Mouse (Mus musculus) lung, adult 2 months (tissue): Measurements from ENCODE around the gene Tmem53. TPM values are rescaled to one million over a fixed set of nuclear protein-coding genes. Genes with fewer than 3 reads are reported as not detected.
"Not testable (repeated sequence)": the region's sequence is repeated elsewhere in the genome, so short reads cannot be mapped to it uniquely, and the experiment has no call there.

Experiments
- DNase-seq: peaks from one replicate; pipeline ENCODE4 v3.0.0; 2022
- H3K4me1 ChIP-seq: fragments of 200-500 bp; 2 replicates; pipeline ENCODE4 v1.6.1; 2011; ENCODE audit warnings: low read length; ENCODE audit not compliant: control insufficient read depth, insufficient read depth
- H3K4me3 ChIP-seq: fragments of 200-500 bp; replicated peaks from 2 replicates; pipeline ENCODE3; 2011; ENCODE audit warnings: low read depth, mild to moderate bottlenecking, control low read depth, low read length; ENCODE audit errors: extremely low read depth
- CTCF ChIP-seq: fragments of 200-500 bp; IDR thresholded peaks from 2 replicates; pipeline ENCODE4 v1.5.1; 2011; ENCODE audit warnings: mild to moderate bottlenecking, low read length, control low read depth; ENCODE audit not compliant: insufficient read depth
- POLR2A ChIP-seq: fragments of 200-500 bp; IDR thresholded peaks from 2 replicates; pipeline ENCODE4 v1.6.1; 2011; ENCODE audit warnings: low read depth, mild to moderate bottlenecking, control low read depth, low read length, borderline replicate concordance; ENCODE audit errors: extremely low read depth
- WGBS: fragments of 180-500 bp; shearing (Covaris S2); methylation state at CpG from one replicate; pipeline ENCODE4 v1.1.7; 2018; 5-methylcytosine and 5-hydroxymethylcytosine counted together
- polyA plus RNA-seq: library from polyadenylated mRNA; depleted of rRNA; stranded (reverse); fragments of >200 nt; gene quantifications from 2 replicates; pipeline ENCODE4 v1.2.3, GENCODE M21; 2012

The Tmem53 gene
- polyA plus RNA-seq, 1 experiment = 21.7 TPM

DNA sequence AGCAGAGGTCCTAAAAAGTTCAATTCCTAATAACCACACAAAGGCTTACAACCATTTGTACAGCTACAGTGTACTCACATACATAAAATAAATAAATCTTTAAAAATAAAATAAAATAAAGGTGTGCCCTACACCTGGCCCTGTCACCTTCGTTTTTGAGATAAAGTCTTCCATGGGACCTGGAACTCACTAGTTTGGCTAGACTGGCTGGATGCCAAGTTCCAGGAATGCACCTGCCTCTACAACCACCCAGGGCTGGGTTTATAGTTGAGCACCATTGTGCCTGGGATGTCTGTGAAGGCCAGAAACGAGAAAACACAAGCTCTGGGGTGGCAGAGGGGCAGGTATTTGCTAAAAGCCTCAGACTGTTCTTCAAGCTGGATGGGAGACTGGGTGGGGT, 12.6 kb upstream of the Tmem53 start:
- H3K4me1 ChIP-seq = peaks cover 2% of the 10 kb centered on the region; the same call in 1 of the 2 replicates
- 31% methylated on average over 2 of the region's 2 CpGs for WGBS
- no peak for DNase-seq
- no peak overlapping the region for H3K4me3 ChIP-seq
- no peak for TF ChIP-seq POLR2A
- no peak for TF ChIP-seq CTCF

- no peak for DNase-seq
- TF ChIP-seq POLR2A (no peak), CTCF (no peak)
- Histone ChIP-seq H3K4me3 (no peak overlapping the region), H3K4me1 (peaks cover 2% of the 10 kb centered on the region; the same call in 1 of the 2 replicates)
- 58% methylated on average over 6 of the region's 6 CpGs for WGBS
Observed at GRCm38 (mm10) chr4:117240867-117241266, 10.9 kb upstream of the Tmem53 start.

GRCm38 (mm10) chr4:117250982-117251381, 769 bp upstream of the Tmem53 start:
- WGBS = 85% methylated on average over 1 of the region's 1 CpGs
- Histone ChIP-seq H3K4me1 (peaks cover 5% of the 10 kb centered on the region; the same call in 1 of the 2 replicates), H3K4me3 (no peak overlapping the region)
- DNase-seq = no peak
- TF ChIP-seq POLR2A = no peak
- no peak for TF ChIP-seq CTCF

DNA sequence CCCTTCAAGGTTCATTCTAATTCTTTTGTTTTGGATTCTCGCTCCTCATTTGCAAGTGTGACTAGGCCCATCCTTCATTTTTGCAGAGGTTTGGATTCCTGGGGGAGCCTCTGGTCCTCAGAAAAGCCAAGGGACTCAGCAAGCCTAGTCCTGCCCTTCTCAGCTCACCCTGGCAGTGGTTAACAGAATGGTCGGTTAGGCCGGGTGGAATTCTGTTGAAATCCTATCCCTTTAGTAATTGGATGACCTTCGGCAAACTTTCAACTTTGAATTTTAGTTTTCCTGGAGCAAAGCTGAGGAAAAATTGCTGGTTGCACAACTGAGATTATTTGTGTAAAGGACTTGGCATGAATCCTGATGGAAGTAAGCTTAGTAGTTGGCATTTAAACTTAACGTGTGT, 600 bp downstream of the Tmem53 start:
- WGBS = 31% methylated on average over 5 of the region's 5 CpGs
- DNase-seq = peak; percentile 39
- H3K4me3 ChIP-seq = peak overlapping the region; percentile 95

DNA sequence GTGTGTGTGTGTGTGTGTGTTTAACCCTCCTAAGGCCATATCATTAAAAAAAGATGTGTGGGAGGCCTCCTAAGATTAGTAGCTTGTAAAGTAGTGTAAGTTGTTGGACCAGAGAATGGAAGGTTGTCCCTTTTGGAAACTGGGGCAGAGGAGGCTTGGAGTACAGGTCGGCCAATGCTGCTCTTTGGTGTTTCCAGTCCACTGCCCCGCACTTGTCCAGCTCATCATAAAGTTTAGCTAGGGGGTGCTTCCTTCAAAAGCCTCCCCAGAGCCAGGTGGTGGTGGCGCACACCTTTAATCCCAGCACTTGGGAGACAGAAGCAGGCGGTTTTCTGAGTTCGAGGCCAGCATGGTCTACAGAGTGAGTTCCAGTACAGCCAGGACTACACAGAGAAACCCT, 1.0 kb downstream of the Tmem53 start:
- 78% methylated on average over 5 of the region's 5 CpGs for WGBS
- TF ChIP-seq CTCF (no peak), POLR2A (no peak)
- DNase-seq = no peak
- H3K4me1 ChIP-seq = peaks cover 5% of the 10 kb centered on the region; the same call in 1 of the 2 replicates
- H3K4me3 ChIP-seq = no peak overlapping the region

More for the DNA sequence above, 600 bp downstream of the Tmem53 start:
- H3K4me1 ChIP-seq = peaks cover 5% of the 10 kb centered on the region; the same call in 1 of the 2 replicates
- no peak for TF ChIP-seq CTCF
- TF ChIP-seq POLR2A = no peak

DNA sequence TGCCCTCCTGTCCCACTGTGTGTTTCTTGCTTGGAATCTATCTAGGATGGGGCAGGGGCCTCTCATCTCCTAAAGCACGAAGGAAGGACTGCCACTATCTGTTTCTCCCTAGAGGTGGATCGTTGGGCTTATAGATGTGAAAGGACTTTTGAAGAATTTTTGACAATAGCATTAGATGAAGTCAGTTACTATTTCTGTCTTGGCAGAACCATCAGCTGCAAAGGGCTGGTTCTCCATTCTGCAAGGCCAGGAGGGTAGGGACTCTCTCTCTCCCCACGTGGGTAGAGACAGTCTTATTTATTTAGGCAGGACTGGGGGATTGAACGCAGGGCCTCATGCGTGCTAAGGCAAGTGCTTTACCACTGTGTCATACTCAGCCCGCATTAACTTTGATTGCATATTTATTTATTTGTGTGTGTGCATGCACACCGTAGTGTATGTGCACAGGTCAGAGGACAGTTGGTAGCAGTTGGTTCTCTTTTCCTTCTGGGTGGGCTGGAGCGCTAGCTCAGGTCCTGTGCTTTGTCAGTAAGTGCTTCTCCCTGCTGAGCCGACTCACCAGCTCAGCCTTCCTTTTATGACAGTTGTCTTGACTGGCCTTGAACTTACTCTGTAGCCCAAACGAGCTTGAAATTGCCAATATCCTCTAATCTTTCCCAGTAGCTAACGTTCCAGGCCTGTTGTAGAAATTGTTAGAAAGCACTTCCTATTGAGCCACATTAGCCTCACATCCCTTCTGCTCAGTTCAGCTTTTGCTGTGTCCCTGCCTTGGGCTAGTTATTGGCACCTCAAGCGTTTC, 1.7 kb downstream of the Tmem53 start:
- H3K4me3 ChIP-seq = no peak overlapping the region

DNA sequence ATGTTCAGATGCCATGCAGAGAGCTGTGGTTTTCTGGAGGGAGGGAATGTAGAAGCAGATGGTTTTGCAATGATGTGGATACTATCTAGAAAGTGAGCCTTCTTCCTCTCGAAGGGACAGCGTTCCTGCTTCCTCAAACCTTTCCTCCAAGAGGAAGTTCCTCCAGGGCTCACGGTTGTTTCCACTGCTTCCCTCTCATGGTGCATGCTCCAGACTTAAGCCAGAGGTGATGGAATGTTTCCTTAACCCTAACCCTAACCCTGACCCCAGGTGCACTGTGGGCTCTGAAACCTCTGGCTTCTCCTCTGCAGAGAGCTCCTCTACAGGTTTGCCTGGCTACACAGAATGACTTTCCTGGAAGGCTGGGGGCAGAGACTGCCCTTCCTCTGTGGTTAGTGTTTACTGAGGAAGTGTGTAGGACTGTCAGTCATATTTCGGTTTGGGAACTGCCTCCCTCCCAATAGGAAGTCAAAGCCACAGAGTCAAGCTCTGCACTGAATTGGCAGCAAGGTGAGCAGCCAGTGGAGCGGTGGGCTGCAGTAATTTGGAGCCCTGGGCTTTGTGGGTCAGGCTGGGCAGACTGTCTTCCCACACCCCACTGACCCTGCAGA, 2.4 kb downstream of the Tmem53 start:
- WGBS = 27% methylated on average over 5 of the region's 5 CpGs
- no peak for DNase-seq
- TF ChIP-seq POLR2A (no peak), CTCF (no peak)
- Histone ChIP-seq H3K4me3 (no peak overlapping the region), H3K4me1 (peaks cover 5% of the 10 kb centered on the region; the same call in 1 of the 2 replicates)

More for the DNA sequence above, 1.7 kb downstream of the Tmem53 start:
- TF ChIP-seq CTCF = no peak
- TF ChIP-seq POLR2A = no peak
- peaks cover 5% of the 10 kb centered on the region; the same call in 1 of the 2 replicates for H3K4me1 ChIP-seq
- 47% methylated on average over 12 of the region's 12 CpGs for WGBS
- DNase-seq = no peak

- no peak for DNase-seq
- H3K4me1 ChIP-seq = peaks cover 5% of the 10 kb centered on the region; the same call in 1 of the 2 replicates
- WGBS = 51% methylated on average over 6 of the region's 6 CpGs
- H3K4me3 ChIP-seq = no peak overlapping the region
- TF ChIP-seq CTCF (no peak), POLR2A (no peak)
Observed at GRCm38 (mm10) chr4:117254672-117255071, 2.9 kb downstream of the Tmem53 start.

DNA sequence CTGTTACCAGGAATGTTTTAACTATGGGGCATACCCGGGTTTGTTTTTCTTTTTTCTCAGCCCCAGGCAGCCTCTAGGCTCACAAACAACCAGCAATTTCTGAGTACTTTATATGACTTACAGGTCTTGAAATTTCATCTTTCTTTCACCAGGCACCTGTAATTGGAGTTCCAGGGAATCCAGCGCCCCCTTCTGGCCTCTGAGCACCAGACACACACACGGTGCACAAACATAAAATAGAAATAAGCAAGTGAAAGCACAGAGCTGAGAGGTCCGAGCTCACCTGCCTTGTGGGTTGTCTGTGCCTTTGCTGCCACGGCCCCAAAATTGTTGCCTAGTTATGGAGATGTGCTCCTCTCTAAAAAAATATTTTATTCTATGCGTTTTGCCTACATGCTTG, 8.2 kb downstream of the Tmem53 start:
- 74% methylated on average over 6 of the region's 6 CpGs for WGBS
- not testable (repeated sequence) for H3K4me1 ChIP-seq, H3K4me3 ChIP-seq, DNase-seq

GRCm38 (mm10) chr4:117261222-117261621, 9.5 kb downstream of the Tmem53 start:
- DNase-seq = no peak
- Histone ChIP-seq H3K4me1 (no peaks in the 10 kb centered on the region), H3K4me3 (no peak overlapping the region)
- TF ChIP-seq CTCF = no peak
- no peak for TF ChIP-seq POLR2A
- 80% methylated on average over 2 of the region's 2 CpGs for WGBS
